Mouse (Mus musculus) gastrocnemius, adult 2 months (tissue): ENCODE results near the gene Inpp4b. TPM values are rescaled to one million over a fixed set of nuclear protein-coding genes. Genes with fewer than 3 reads are reported as not detected.

ENCODE experiments used
- DNase-seq: peaks from one replicate; pipeline ENCODE4 v3.0.0; 2022
- H3K27ac ChIP-seq: fragments of 200-600 bp; 2 replicates; pipeline ENCODE4 v1.8.1; 2022; ENCODE audit warnings: mild to moderate bottlenecking
- H3K4me3 ChIP-seq: fragments of 200-600 bp; 2 replicates; pipeline ENCODE4 v1.8.1; 2022; ENCODE audit warnings: mild to moderate bottlenecking, moderate library complexity
- CTCF ChIP-seq: fragments of 200-600 bp; IDR thresholded peaks from 2 replicates; pipeline ENCODE4 v1.8.1; 2022; ENCODE audit warnings: antibody characterized with exemption, mild to moderate bottlenecking, moderate library complexity
- intact Hi-C: fragments of 180-260 bp; cut with DNase I; formaldehyde crosslinking; loops from one replicate; pipeline ENCODE4 v1.15.1; 2025
- total RNA-seq, 2 experiments: library from RNA; stranded (reverse); gene quantifications; 2 replicates each; pipeline ENCODE4 v1.2.3; 2021

The Inpp4b gene
- total RNA-seq, 2 experiments from 2014 or later, result 14.6 to 36.1 TPM

- DNase-seq, result no peak
- Histone ChIP-seq H3K27ac (no peak overlapping the region), H3K4me3 (no peak overlapping the region)
- intact Hi-C loops, result no loop called here
- no peak for TF ChIP-seq CTCF
These were observed 748.5 kb downstream of the Inpp4b start for GRCm38 (mm10) chr8:82090901-82091300.

DNA sequence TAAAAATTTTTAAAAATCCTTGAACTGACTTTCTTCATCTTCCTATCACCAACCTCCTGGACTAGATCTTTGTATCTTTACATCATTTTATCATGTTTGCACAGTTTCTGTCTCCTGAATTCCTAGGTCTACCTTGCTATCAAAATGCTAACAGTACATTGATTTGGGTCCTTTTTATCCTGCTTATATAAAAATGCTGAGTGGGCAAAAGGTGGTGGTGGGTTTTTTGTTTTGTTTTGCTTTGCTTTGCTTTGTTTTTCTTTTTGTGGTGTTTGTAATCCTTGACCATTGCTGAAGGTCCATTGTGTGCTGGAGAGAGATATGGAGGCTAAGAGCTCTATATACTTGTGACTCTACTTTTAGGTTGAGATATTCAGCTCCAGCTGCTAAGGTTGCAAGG lies 750.9 kb downstream of the Inpp4b start:
- intact Hi-C loops, result no loop called here
- TF ChIP-seq CTCF, result no peak
- no peak for DNase-seq
- Histone ChIP-seq H3K4me3 (no peak overlapping the region), H3K27ac (peak overlapping the region; percentile 72)

DNA sequence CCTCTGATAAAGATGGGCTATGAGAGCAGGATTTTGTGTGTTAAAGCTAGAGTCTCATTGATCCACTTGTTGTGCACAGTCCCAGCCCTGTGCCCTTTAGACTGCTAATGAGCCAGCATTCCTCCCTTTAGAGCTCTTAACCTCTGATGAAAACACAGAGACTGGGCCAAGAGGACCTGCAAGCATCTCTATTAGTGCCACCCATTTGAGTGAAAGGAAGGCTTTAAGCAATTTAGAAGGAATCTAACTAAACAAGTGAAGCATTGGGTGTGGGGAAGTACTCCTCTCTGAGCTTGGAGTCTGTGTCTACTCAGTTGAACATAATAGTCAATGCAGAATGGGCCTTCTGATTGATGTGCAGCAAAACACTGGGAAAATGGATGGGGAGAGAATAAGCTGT lies 762.2 kb downstream of the Inpp4b start:
- H3K27ac ChIP-seq, result no peak overlapping the region
- no peak overlapping the region for H3K4me3 ChIP-seq
- TF ChIP-seq CTCF, result no peak
- intact Hi-C loops, result no loop called here
- DNase-seq, result no peak

DNA sequence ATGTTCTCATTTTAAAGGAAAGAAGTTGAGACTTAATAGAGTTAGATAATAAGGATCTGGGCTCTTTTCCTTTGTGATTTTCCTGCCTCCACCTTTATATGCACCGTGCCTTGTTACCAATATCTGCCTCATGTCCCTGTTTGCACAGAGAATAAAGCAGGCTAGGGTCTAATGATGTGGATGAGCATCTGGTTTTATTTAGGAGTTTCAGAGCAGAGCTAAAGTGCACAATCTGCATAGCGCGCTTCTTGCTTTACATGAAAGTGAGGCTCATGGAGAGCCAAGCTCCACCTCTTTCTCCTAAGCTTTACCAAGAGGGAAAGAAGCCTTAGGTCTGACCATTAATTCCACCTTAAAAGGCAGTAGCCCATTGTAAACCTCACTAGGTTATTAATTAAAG lies 763.8 kb downstream of the Inpp4b start:
- Histone ChIP-seq H3K27ac (no peak overlapping the region), H3K4me3 (no peak overlapping the region)
- DNase-seq, result no peak
- intact Hi-C loops, result no loop called here
- no peak for TF ChIP-seq CTCF

- DNase-seq, result no peak
- H3K27ac ChIP-seq, result no peak overlapping the region
- intact Hi-C loops, result no loop called here
- no peak overlapping the region for H3K4me3 ChIP-seq
- no peak for TF ChIP-seq CTCF
These were observed 807.9 kb downstream of the Inpp4b start for GRCm38 (mm10) chr8:82150272-82150671.

- H3K4me3 ChIP-seq, result no peak overlapping the region
- intact Hi-C loops, result no loop called here
- TF ChIP-seq CTCF, result no peak
- no peak for DNase-seq
- no peak overlapping the region for H3K27ac ChIP-seq
These were observed 815.6 kb downstream of the Inpp4b start for GRCm38 (mm10) chr8:82157928-82158327.
